Mouse (Mus musculus) neural tube, embryonic 15.5 days (tissue): ENCODE measurements at regions not wholly inside any gene's neighbourhood (a gene's known extent, or its start where the extent isn't known, plus 50 kb on each side); places are given as distances from the start of the nearest gene placed in this dataset.
A peak's percentile ranks its signal among the peaks of the same experiment; 100 is the strongest.

Source experiments
- ATAC-seq: fragments of 200-750 bp; cut with Nextera tagmentation; 2 replicates; pipeline ENCODE4 v1.8.0; 2017; ENCODE audit warnings: mild to moderate bottlenecking, moderate TSS enrichment, moderate library complexity; ENCODE audit not compliant: low FRiP score
- H3K27ac ChIP-seq: fragments of 300-500 bp; sonication (generic); replicated peaks from 2 replicates; pipeline ENCODE4 v1.5.1; 2015; ENCODE audit warnings: mild to moderate bottlenecking, inconsistent platforms
- H3K27me3 ChIP-seq: fragments of 300-500 bp; sonication (generic); replicated peaks from 2 replicates; pipeline ENCODE4 v1.6.1; 2015; ENCODE audit warnings: inconsistent platforms
- H3K36me3 ChIP-seq: fragments of 300-500 bp; sonication (generic); 2 replicates; pipeline ENCODE4 v1.6.1; 2015; ENCODE audit warnings: inconsistent platforms
- H3K4me1 ChIP-seq: fragments of 300-500 bp; sonication (generic); 2 replicates; pipeline ENCODE4 v1.6.1; 2015; ENCODE audit warnings: inconsistent platforms
- H3K4me2 ChIP-seq: fragments of 300-500 bp; sonication (generic); 2 replicates; pipeline ENCODE4 v1.6.1; 2015; ENCODE audit warnings: inconsistent platforms, mild to moderate bottlenecking, moderate library complexity
- H3K4me3 ChIP-seq: fragments of 300-500 bp; sonication (generic); replicated peaks from 2 replicates; pipeline ENCODE4 v1.5.1; 2015; ENCODE audit warnings: mild to moderate bottlenecking, inconsistent platforms
- H3K9ac ChIP-seq: fragments of 300-500 bp; sonication (generic); replicated peaks from 2 replicates; pipeline ENCODE4 v1.6.1; 2015; ENCODE audit warnings: mild to moderate bottlenecking, inconsistent platforms
- H3K9me3 ChIP-seq: fragments of 300-500 bp; sonication (generic); replicated peaks from 2 replicates; pipeline ENCODE4 v1.6.1; 2016; ENCODE audit warnings: inconsistent platforms
- WGBS: fragments of 180-500 bp; shearing (Covaris S2); methylation state at CpG from one replicate; pipeline ENCODE4 v1.1.7; 2015; ENCODE audit warnings: mixed read lengths; 5-methylcytosine and 5-hydroxymethylcytosine counted together

DNA sequence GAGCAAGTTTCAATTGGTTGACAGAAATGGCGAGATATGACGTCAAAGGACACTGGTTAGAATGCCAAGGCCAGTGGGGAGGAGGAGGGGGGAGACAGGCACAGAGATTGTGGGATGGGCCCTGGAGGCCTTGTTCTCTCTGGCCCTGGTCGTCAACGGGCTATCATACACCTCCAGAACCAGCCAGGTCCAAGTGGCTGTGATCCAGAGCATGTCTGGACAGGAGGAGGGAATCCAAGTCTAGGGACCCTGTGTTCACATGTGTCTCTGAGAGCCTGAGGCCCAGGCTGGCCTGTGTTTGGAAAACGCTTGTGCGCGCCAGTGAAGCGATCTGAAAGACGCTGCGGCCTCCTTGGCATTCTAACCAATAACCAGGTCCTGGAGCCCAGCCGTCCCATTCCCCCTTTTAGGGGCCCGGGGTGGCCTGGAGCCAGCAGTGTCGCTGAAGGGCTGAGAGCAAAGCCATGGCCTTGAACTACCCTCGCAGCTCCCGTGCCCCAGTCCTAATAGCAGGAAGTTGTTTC lies 65.1 kb upstream of the Ppara start:
- WGBS = 11% methylated on average over 15 of the region's 15 CpGs
- peak overlapping the region; percentile 87 for H3K4me2 ChIP-seq
- no peaks in the 10 kb centered on the region for H3K9me3 ChIP-seq
- peak overlapping the region; percentile 100 for H3K27ac ChIP-seq
- peak overlapping the region; percentile 82 for H3K4me3 ChIP-seq
- ATAC-seq = peak; percentile 28
- H3K9ac ChIP-seq = peak overlapping the region; percentile 93
- no peaks in the 10 kb centered on the region for H3K27me3 ChIP-seq
- H3K36me3 ChIP-seq = no peaks in the 10 kb centered on the region
- H3K4me1 ChIP-seq = peaks cover 48% of the 10 kb centered on the region

DNA sequence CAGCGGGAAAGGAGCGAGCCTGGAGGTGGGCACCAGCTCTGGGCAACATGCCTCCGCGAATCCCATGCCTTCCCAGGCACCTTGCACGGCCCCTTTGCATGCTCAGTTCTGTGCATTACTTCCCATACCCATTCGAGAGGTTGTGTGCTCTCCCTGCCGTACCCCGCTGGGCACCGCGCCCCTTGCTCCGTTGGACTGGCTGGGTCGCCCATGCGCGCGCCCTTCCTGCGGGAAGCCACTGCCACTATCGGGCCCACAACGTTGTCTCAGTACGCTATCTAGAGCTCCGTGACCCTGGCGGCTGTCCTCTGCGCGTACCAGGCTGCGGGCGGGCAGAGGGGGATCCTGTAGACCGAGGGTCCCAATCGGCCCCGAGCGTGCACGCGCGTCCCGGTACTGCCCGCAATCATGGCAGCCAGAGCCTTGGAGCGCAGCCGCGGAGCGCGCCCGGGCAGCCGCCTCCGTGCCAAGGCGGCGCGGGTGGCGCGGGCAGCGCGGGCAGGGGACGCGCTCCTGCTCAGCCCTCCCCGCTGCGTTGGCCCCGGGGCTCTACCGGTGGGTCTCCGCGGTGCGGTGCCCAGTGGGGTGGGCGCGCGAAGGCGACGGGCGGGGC lies 64.5 kb upstream of the Ppara start:
- Histone ChIP-seq H3K9ac (peak overlapping the region; percentile 93), H3K4me3 (peak overlapping the region; percentile 82), H3K36me3 (no peaks in the 10 kb centered on the region), H3K27ac (peak overlapping the region; percentile 100), H3K4me1 (peaks cover 53% of the 10 kb centered on the region), H3K27me3 (no peaks in the 10 kb centered on the region), H3K4me2 (peak overlapping the region; percentile 87), H3K9me3 (no peaks in the 10 kb centered on the region)
- under 1% methylated on average over 59 of the region's 64 CpGs for WGBS
- ATAC-seq = peak; percentile 80

DNA sequence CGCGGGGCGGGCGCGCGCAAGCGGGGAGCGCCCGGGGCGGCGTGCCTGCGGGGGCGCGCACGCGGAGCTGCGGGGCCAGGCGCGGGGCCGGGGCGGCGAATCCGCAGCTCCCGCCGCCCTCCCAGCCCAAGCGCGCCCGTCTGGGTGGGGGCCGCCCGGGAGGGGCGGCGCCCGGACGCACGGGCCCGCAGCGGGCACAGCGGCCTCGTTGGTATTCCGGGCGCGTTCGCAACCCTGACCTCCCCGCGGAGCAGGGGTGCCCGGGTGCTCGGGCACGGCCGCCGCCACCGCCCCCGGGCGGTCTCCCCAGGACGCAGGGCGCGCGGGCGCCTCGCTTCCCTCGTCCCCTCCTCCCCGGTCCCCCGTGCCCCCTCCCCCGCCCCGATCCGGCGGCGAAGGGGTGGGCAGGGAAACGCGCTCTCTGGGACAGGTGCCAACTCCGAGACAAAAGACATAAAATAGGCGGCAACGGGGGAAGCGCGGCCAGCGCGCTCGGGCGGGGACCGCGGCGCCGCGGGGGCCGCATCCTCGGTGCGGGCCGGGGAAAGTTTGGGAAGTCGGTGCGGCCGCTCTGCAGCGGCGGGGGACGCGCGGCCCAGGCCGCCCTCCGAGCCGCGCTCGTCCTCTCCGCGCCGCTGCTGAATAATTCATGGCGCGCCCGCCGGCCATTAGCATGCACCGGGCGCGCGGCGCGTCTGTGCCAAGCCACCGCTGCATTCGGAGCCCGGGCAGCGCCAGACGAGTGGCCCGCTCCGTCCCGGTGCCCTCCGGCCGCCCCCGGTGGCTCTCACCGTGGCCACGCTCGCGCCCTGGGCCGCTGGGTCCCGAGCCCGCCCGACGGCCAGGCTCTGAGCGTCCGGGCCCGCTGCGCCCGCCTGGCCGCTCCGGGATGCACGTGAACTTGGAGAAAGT lies 63.7 kb upstream of the Ppara start:
- peak; percentile 83 for ATAC-seq
- peaks cover 57% of the 10 kb centered on the region for H3K4me1 ChIP-seq
- H3K4me3 ChIP-seq = peak overlapping the region; percentile 82
- H3K9ac ChIP-seq = peak overlapping the region; percentile 93
- H3K27me3 ChIP-seq = no peaks in the 10 kb centered on the region
- no peaks in the 10 kb centered on the region for H3K36me3 ChIP-seq
- H3K27ac ChIP-seq = peak overlapping the region; percentile 100
- peak overlapping the region; percentile 87 for H3K4me2 ChIP-seq
- no peaks in the 10 kb centered on the region for H3K9me3 ChIP-seq
- under 1% methylated on average over 92 of the region's 141 CpGs for WGBS

DNA sequence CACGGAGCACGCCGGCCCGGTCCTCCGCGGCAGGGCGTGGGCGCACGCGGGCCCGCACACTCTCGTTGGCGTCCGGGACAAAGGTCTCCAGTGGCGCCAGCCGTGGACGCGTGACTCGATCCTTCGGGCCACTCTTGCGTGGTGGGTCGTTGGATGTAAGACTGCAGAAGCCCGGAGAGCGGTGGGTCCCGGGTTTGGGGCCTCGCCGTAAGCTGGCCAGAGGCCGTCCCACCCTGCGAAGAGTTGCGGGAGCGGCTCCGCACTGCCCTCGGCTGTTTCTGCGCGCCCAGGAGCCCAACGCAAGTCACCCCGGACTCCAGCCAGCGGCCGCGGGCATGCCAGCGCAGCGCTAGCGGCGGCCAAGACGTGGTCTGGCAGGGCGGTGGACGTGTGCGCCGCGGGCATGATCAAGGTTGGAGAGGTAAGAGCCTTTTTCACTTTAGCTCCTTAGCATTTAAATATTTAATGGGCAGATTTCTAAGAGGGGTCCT lies 63.0 kb upstream of the Ppara start:
- H3K9me3 ChIP-seq = no peaks in the 10 kb centered on the region
- H3K4me1 ChIP-seq = peaks cover 59% of the 10 kb centered on the region
- no peaks in the 10 kb centered on the region for H3K27me3 ChIP-seq
- ATAC-seq = 0 out of 2 replicates have a peak, but pooled peaks have one; percentile 2
- H3K4me2 ChIP-seq = peak overlapping the region; percentile 87
- H3K36me3 ChIP-seq = no peaks in the 10 kb centered on the region
- peak overlapping the region; percentile 100 for H3K27ac ChIP-seq
- WGBS = under 1% methylated on average over 50 of the region's 50 CpGs
- peak overlapping the region; percentile 82 for H3K4me3 ChIP-seq
- H3K9ac ChIP-seq = peak overlapping the region; percentile 93

DNA sequence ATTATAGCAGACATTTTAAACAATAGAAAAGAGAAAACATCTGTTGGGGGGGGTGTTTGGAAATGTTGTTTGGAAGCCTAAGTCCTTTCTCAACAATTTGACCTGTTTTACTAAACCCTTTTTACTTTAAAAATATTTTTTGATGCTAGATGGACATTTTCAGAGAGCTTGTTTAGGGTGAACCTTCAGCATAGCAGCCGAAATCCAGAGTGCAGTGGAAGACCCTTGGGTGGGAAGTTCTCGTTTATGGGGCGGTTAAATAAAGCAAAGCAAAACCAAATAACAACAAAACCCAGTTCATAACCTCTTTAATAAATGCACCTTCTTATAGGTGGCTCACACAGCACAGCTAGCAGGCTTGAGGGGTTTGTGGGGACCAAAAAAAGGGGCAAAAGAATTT lies 62.4 kb upstream of the Ppara start:
- peak overlapping the region; percentile 87 for H3K4me2 ChIP-seq
- peak overlapping the region; percentile 82 for H3K4me3 ChIP-seq
- no peaks in the 10 kb centered on the region for H3K36me3 ChIP-seq
- H3K27me3 ChIP-seq = no peaks in the 10 kb centered on the region
- H3K9me3 ChIP-seq = no peaks in the 10 kb centered on the region
- ATAC-seq = no peak
- peaks cover 63% of the 10 kb centered on the region for H3K4me1 ChIP-seq
- H3K9ac ChIP-seq = peak overlapping the region; percentile 93
- H3K27ac ChIP-seq = peak overlapping the region; percentile 100
- 29% methylated on average over 3 of the region's 3 CpGs for WGBS

DNA sequence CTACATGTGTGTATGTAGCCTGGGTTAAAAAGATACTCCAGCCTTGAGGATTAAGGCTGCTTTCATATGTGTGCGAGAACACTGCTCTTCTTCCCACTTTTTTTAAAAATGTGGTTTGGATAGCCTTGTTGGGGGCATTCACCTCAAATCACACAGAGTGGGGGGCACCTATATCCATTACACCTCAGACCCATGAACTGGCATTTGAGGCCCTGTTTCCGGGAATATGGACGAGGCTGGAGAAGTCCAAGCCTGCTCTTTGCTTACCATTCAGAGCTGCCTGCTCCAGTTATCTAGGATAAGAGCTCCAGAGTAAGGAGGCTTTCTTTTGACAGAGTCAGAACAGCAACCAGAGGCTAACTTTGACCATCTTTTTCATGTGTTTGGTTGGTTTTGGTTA lies 61.9 kb upstream of the Ppara start:
- peak overlapping the region; percentile 100 for H3K27ac ChIP-seq
- no peaks in the 10 kb centered on the region for H3K27me3 ChIP-seq
- H3K4me1 ChIP-seq = peaks cover 64% of the 10 kb centered on the region
- peak overlapping the region; percentile 93 for H3K9ac ChIP-seq
- 28% methylated on average over 3 of the region's 3 CpGs for WGBS
- peak overlapping the region; percentile 87 for H3K4me2 ChIP-seq
- H3K4me3 ChIP-seq = peak overlapping the region; percentile 82
- H3K9me3 ChIP-seq = no peaks in the 10 kb centered on the region
- H3K36me3 ChIP-seq = no peaks in the 10 kb centered on the region
- no peak for ATAC-seq

DNA sequence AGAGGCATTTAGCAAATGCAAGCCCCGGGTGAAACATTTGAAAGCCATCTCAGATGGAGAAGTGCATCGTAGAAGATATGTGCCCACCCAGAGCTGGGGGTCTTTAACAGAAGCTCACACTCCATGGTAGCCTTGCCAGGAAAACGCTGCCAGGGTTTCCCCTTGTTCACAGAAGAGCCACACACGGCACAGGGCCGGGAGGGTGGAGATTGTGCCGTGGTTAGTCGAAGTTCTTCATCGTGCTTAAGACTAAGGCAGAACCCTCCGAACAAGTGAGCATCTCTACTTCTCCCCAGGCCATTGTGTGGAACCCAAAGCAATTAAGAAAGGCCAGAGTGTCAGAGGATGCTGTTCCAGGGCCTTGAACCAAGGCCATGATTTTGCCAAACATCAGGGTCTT lies 61.3 kb upstream of the Ppara start:
- Histone ChIP-seq H3K9me3 (no peaks in the 10 kb centered on the region), H3K36me3 (no peaks in the 10 kb centered on the region), H3K9ac (peak overlapping the region; percentile 93), H3K4me1 (peaks cover 67% of the 10 kb centered on the region), H3K27ac (peak overlapping the region; percentile 82), H3K4me3 (peak overlapping the region; percentile 82), H3K4me2 (peak overlapping the region; percentile 87), H3K27me3 (no peaks in the 10 kb centered on the region)
- no peak for ATAC-seq
- 18% methylated on average over 9 of the region's 9 CpGs for WGBS

DNA sequence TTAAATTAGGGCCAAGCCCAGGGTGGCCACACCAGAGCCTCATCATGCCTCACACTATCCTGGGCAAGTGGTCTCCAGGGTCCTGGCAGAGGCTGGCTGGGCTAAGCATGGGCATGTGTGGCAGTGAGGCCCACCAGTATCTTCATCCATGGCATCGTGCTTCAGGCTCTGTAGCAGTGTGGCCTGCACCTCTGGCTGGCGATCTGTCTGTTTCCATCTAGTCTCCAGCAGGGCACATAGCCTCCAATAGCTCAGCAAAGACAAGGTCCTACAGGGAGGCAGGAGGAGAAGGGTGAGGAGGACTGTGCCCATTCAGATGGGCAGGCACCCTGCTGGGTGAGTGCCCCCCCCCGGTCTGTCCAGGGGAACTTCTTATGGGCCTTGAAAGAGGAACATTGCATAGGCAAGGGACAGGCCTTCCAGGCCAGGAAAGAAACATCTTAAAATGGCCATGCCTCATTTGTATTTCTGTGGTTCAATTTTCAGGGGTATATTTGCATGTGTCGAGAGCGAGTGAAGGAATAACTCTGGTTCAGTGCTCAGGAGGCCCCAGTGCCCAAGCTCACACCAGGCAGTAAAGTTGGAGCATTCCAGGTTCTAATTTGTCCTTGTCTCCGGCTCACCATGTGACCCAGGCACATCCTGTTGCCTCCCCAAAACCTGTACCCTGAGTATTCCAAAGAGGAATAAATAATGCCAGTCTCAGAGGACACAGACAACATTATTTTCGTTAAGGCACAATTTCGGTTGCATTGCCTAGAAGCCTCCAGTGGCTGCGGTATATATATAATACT lies 60.4 kb upstream of the Ppara start:
- peaks cover 67% of the 10 kb centered on the region for H3K4me1 ChIP-seq
- 45% methylated on average over 9 of the region's 9 CpGs for WGBS

DNA sequence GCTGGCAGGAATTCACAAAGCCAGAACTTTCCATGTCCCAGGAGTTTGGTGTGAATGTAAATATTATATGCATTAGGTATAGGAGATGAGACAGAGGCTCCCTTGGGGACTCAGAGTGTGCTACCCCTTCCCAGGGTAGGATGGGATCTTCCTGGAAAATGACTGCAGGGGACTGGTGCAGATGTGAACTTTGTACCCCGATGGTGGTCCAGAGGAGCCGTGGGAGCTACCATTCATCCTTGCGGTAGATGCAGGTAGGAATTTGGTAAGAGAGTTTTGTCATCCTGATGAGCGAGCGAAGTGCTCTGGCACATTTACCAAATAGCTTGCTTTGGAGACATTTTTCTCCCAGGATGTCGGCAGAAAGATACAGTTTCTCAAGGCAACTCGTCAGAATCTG lies 59.7 kb upstream of the Ppara start:
- Histone ChIP-seq H3K9me3 (no peaks in the 10 kb centered on the region), H3K4me2 (peak overlapping the region; percentile 87), H3K27me3 (no peaks in the 10 kb centered on the region), H3K36me3 (no peaks in the 10 kb centered on the region), H3K4me3 (peak overlapping the region; percentile 82), H3K9ac (peak overlapping the region; percentile 45), H3K27ac (peak overlapping the region; percentile 91), H3K4me1 (peaks cover 66% of the 10 kb centered on the region)
- no peak for ATAC-seq
- WGBS = 47% methylated on average over 7 of the region's 7 CpGs

More for the DNA sequence above, 60.4 kb upstream of the Ppara start:
- Histone ChIP-seq H3K9ac (peak overlapping the region; percentile 93), H3K36me3 (no peaks in the 10 kb centered on the region), H3K27ac (peak overlapping the region; percentile 82), H3K27me3 (no peaks in the 10 kb centered on the region), H3K9me3 (no peaks in the 10 kb centered on the region), H3K4me3 (peak overlapping the region; percentile 82), H3K4me2 (peak overlapping the region; percentile 87)
- no peak for ATAC-seq

DNA sequence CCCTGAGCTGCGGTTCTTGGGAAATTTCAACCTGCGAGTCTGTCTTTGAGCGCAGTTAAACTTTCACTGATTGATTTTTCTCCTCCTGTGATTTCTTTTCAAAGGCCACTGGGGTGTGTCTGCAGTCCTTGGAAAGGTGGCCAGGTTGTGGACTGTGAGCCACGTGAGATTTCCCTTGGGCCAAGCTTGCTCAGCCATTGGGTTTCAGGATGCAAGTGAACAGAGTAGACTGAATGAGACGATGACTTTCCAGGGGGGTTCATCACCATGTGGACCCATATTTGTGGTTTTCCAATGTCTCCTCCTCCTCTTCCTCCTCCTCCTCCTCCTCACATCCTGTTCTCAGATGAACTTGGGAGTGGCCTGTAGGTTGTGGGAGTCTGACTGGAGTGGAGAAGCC lies 59.0 kb upstream of the Ppara start:
- WGBS = 58% methylated on average over 5 of the region's 5 CpGs
- H3K4me2 ChIP-seq = peak overlapping the region; percentile 87
- H3K27me3 ChIP-seq = no peaks in the 10 kb centered on the region
- peaks cover 70% of the 10 kb centered on the region for H3K4me1 ChIP-seq
- H3K27ac ChIP-seq = peak overlapping the region; percentile 91
- no peaks in the 10 kb centered on the region for H3K9me3 ChIP-seq
- ATAC-seq = no peak
- peak overlapping the region; percentile 82 for H3K4me3 ChIP-seq
- H3K9ac ChIP-seq = peak overlapping the region; percentile 45
- no peaks in the 10 kb centered on the region for H3K36me3 ChIP-seq

DNA sequence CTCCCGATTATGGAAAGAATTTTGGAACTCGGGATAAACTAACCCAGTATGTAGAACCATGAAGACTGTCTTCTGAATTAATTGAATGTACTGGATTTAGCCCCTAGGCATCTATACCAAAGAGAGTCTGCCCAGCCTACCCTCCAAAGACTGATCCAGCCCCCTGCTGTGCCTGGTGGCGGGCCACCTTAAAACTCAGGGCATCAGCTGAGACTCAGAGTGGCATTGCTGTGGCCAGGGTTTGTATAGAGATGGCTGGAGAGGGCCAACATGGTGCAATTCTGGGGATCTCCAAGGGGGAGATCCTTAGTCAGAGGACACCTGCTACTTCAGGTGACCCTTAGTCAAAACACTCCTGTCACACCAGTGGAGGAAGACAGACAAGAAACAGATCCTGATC lies 58.6 kb upstream of the Ppara start:
- Histone ChIP-seq H3K4me2 (peak overlapping the region; percentile 87), H3K9me3 (no peaks in the 10 kb centered on the region), H3K27me3 (no peaks in the 10 kb centered on the region), H3K4me1 (peaks cover 75% of the 10 kb centered on the region), H3K36me3 (no peaks in the 10 kb centered on the region), H3K9ac (peak overlapping the region; percentile 45), H3K27ac (peak overlapping the region; percentile 91), H3K4me3 (peak overlapping the region; percentile 82)
- ATAC-seq = no peak
- WGBS = 53% methylated on average over 3 of the region's 3 CpGs
